Mouse (Mus musculus): Measurements from ENCODE around the gene Elob. TPM values are rescaled to one million over a fixed set of nuclear protein-coding genes. Genes with fewer than 3 reads are reported as not detected.
A peak's percentile ranks its signal among the peaks of the same experiment; 100 is the strongest.

Gene Elob
- total RNA-seq (2015) (283 and 294 TPM in 2 replicates), total RNA-seq (2017) (113 and 140 TPM in 2 replicates)

DNA sequence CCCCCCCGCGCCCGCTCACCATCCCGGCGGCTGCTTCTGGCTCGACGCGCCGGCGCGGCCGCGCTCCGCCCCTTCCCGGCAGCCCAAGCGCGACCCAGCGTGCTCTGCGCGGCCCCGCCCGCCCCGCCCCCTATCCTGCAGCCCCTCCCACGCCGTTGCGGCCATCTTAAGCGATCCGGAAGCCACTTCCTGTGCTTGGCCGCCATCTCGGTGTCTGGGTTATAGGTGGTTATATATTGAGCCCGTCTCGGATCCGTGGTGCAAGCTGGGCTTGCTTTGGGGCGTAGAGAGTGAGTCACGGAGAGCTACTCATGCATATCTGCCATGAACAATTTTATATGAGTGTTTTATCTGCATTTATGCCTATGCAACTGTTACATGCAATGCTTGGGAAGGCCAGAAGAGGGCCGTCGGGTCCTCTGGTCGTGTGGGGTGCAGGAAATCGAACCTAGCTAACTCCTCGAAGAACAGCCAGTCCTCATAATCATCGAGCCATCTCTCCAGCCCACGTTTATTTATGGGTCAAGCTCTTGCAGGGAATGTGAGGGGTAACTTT lies at the start of gene Elob:
Gene Elob (minus strand): TSS at position 73 of the 556 bp plus-strand sequence.
- ATAC-seq (ENCODE audit: poor library complexity, severe bottlenecking), result peak; percentile 93

DNA sequence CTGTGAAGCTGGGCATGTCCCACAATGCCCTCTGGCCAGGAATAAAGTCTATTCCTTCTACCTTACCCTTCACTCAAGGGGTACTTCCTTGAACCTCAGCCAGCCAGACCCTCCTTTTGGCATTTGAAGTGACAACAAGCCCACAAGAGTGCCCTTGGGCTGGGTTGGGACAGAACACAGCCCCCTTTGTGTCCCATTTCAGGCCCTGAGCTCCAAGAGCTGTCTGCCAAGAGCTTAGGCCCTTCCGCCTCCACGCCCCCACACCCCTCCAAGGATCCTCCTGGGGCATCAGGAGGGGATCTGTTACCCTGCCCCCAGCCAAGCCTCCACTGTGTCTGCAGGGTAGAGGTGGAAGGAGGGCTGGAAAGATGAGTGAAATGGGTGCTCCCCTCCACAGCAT lies 48.2 kb upstream of the Elob start:
- ATAC-seq (ENCODE audit: poor library complexity, severe bottlenecking), result no peak

DNA sequence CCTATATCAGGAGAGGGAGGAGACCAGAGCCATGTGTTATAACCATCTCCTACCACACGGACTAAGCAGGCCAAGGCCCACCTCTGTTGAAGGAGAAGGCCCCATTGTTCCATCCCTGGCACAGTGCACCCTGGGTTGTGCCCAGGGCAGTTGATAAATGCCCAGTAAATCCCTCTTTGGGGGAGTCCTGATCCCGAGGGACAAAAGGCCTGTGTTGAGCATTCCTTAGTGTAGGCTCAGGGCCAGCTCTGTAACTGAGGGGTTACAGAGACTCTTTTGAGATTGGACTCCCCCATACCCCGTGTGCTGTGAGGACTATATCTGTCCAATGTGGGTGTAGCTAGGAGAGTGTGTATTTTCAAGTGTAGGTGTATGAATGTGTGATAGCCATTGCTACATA lies 47.8 kb upstream of the Elob start:
- ATAC-seq (ENCODE audit: poor library complexity, severe bottlenecking), result no peak

DNA sequence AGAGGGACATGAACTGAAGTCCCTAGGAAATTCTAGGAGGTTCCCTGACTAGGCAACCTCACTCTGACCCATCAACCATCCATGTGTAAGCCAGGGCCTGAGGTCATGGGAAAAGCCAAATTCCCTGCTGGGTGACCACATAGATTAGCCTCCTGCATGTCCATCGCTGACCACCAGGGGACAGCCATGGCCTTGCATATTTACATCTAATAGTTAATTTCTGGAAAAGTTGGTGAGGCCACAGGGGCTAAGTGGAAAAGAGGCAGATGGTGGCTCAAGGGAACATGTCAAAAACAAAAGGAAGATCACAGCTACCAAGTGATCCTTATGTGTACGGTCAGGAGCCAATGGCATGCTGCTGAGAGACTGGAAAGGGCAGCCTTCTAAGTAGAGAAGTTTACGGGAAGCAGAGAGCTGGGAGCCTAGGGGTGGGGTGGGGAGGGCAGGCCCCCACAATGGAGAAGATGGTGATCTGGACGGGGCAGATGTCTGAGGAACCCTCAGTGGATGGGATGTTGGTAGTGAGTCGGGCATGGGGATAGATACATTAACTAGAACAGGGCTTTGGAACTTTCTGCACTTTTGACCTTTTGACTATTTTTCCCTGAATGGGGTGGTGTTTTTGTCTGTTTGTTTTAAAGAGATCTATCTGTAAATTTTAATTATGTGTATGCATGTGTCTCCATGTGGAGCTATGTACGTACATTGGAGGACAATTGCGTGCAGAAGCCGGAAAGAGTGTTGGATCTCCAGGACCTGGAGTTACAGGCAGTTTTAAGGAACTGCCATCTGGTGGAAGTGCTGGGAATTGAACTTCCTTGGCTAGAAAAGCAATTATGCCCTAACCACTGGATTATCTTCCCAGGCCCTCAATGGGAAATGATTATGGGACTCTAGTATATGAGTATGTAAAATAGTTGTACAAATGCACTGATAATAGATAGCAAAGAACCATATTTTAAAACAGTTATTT lies 45.2 kb upstream of the Elob start:
- ATAC-seq (ENCODE audit: poor library complexity, severe bottlenecking), result peak; percentile 47; the same call in 1 of the 2 replicates

DNA sequence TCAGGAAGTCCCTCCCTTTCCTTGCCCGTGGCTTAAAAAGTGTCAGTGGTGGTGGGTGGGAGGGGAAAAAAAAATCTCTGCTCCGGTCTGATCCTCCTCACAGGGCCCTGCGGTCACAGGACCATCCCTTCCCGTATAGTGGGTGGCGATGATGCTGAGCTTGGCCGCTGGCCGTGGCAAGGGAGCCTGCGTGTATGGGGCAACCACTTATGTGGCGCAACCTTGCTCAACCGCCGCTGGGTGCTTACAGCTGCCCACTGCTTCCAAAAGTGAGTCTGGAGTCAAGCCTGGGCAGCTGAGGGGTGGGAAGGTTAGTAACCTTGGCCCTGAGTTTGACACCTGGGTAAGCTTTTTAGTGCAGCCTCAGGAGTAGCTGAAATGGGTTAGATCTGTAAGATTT lies 39.6 kb upstream of the Elob start:
- peak; percentile 99 for ATAC-seq (ENCODE audit: poor library complexity, severe bottlenecking)

DNA sequence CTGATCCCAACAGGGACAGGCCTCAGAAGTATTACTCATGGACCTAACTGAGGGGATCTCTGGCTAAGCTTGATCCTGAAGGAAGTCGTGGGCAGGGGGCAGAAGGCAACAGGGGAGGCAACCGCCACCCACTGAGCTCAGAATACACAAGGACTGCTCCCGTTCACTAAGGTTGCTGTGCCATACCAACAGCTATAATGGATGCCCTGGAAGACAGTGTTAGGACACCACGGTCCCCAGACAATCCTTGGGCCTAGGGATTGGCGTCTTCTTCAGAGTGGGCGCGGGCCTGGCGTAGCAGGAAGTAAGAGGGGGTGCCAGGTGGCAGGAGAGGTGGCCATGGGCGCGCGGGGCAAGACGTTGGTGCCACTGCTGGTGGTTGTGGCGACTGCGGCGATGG lies 38.8 kb upstream of the Elob start, which contains the start of gene Prss21:
Gene Prss21 (plus strand): TSS at position 301 of the 400 bp plus-strand sequence.
- ATAC-seq (ENCODE audit: poor library complexity, severe bottlenecking), result no peak

DNA sequence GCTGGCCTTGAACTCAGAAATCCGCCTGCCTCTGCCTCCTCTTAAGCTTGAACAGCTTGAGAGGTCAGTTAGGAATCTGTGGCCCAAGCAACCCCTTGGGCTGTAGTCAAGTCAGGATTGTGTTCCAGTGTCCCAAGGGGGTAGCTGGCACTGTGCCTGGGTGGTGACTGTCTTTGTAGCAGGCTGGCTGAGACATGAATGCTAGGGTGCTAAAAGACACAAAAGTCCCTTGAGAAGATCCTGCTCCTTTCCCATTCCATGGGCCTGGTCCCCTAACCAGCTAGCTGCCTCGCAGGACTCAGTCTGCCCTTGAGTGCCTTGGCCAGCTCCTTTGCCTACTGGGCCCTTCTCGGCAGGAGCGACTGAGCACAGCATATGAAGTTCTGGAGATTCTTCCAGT lies 34.0 kb upstream of the Elob start:
- no peak for ATAC-seq (ENCODE audit: poor library complexity, severe bottlenecking)

DNA sequence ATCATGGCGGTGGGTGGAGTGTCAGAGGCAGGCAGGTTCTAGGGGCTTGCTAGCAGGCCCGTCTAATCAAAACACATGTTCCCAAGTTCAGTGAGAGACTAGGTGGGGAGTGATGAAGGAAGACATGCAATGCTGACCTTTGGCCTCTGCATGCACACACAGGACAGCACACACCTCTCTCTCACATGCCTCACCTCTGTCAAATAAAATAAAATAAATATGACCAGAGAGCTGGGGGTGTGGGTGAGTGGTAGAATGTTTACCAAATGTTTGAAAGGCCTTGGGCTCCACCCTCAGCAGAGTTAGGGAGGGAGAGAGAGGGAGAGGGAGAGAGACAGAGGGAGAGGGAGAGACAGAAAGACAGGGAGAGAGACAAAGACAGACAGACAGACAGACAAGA lies 29.0 kb upstream of the Elob start:
- no peak for ATAC-seq (ENCODE audit: poor library complexity, severe bottlenecking)

DNA sequence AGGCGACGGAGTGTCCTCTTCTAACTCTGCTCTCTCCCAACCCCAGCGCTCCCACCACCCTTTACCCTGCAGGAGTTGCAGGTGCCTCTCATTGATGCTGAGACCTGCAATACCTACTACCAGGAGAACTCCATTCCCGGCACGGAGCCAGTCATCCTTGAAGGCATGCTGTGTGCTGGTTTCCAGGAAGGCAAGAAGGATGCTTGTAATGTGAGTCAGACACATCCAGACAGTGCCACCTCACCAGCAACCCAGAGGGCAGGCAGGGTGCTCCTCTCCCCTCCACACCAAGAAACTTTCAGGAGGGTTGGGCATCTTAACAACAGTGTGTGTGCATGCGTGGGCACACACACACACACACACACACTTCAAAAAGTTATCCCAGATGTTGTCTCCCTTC lies 28.3 kb upstream of the Elob start:
- ATAC-seq (ENCODE audit: poor library complexity, severe bottlenecking), result no peak

DNA sequence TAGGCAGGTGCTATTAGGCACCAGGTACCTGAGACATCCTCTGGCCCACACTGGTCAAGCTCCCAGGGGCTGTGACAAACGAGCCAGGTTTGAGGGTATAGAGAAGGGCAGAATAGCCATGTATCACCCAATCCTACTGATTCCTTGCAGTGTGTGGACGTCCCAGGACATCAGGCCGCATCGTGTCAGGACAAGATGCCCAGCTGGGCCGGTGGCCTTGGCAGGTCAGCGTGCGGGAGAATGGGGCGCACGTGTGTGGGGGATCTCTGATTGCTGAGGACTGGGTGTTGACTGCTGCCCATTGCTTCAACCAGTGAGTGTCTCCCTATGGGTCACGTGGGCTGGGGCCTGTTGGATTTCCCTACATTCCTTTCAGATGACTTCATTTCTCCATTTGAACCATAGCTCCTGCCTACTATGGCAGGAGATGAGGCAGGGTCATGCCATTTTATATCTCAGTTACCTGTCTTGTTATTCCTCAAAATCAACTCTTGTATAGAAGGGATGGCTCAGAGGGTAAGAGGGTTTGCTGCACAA lies 25.4 kb upstream of the Elob start:
- ATAC-seq (ENCODE audit: poor library complexity, severe bottlenecking), result no peak

DNA sequence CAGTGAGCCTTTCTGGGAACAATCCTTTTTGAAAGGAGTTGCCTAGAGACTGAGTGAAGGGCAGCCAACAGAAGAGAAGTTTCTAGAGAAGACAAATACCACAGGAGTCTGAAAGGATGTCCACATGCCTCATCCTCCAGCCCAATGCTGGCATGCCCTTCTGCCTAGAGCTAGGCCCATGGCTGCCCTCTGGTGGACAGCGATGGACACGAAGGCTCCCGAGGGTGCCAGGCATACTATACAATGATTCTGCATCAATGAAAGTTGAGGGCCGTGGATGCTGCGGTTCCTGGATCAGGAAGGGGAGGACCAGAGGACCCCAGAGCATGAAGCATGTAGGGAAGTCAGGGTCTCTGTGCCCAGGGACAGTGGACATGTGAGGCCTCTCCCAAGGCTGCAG lies 24.4 kb upstream of the Elob start:
- ATAC-seq (ENCODE audit: poor library complexity, severe bottlenecking), result peak; percentile 83

DNA sequence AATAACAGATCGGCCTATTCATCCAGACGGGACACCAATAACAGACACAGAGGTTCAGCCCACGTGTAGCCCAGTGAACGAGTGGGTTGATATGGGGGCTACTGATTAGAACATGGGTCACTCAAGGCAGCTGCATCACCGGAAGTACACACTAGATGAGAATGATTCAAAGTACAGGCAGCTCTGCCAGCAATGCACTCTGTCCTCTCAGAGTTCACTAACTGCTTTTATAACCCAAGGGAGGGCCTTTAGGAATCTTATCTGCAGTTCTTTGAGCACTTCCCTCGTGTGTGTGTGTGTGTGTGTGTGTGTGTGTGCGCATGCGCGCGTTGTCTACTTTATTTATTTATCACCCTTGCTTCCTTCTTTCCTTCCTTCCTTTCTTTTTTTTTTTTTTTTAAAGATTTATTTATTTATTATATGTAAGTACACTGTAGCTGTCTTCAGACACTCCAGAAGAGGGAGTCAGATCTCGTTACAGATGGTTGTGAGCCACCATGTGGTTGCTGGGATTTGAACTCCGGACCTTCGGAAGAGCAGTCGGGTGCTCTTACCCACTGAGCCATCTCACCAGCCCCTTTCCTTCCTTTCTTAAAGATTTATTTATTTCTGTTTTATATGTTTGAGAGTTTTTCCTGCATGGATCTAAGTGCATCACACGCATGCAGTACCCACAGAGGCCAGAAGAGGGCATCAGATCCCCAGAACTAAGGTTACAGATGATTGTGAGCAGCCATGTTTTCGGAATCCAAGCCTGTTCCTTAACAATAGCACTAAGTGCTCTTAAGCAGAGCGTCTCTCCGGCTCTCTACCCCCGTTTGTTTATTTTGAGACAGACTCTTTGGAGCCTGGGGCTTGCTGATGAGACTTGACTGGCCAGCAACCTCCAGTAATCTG lies 22.2 kb upstream of the Elob start:
- ATAC-seq (ENCODE audit: poor library complexity, severe bottlenecking), result peak; percentile 57

DNA sequence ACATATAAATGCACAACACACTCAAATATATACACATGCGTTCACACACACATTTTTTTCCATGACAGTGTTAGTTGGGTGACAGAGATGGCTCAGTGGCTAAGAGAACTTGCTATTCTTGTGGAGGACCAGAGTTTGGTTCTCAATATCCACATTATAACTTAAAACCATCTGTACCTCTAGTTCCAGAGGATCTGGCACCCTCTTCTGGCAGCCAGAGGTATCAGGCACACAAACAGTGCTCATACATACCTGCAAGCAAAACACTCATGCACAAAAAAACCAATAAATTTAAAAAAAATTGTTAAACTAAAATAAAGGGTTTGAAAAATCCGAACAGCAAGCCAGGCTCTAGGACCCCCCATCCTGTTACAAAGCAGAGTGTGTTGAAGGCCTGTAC lies 21.1 kb upstream of the Elob start:
- ATAC-seq (ENCODE audit: poor library complexity, severe bottlenecking), result no peak

DNA sequence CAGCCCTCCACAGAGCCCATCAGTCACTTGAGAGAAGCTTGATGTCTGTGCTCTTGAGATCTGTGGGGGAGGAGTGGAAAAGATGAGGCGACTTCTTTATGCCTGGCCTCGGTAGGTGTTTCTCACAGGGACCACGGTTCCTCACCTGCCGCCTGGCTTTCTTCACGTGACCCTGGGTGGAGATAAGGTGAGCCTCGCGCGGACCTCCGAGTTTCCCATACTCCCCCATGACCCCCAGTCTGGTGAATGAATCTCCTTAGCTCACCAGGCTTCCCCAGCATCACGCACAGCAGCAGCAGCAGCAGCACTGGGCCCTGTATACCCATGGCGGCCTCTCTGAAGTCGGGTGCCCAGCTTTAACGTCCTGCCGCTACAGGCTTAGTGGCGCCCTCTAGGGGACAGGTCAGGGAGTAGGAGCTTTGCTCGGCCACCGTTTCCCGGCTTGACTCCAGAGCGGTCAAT lies 14.9 kb upstream of the Elob start, which contains the start of the genes Prss32 and Prss41:
Gene Prss32 (plus strand): TSS at position 44 of the 462 bp plus-strand sequence.
Gene Prss41 (minus strand): TSS at position 361 of the 462 bp plus-strand sequence.
- peak; percentile 83 for ATAC-seq (ENCODE audit: poor library complexity, severe bottlenecking)

DNA sequence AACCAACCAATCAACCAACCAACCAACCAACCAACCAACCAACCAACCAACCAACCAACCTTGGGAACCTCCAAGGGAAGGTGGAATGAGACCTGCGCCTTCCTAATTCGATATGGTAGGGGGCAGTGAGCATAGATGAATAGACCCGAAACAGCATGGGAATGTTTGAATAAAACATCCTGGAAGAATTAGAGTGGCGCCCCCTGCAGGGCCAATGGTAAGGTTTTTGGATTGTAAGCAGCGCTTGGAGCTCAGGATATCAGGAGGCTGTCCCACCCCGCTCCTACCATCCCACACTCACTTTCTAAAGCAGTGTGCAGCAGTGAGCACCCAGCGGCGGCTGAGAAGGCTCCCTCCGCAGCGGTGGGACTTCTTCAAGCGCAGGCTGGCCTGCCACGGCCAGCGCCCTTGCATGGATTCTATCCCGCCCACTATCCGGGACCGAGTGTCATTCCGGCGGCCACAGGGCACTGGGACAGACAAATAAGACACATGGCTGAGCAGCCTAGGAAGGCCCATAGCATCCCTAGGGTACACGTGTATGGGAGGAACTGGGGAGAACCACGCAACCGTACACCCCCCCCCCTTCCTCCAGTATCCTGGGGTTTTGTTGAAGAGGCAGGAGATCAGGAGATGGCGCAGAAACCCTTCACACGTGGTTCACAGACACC lies 14.3 kb upstream of the Elob start:
- no peak for ATAC-seq (ENCODE audit: poor library complexity, severe bottlenecking)

DNA sequence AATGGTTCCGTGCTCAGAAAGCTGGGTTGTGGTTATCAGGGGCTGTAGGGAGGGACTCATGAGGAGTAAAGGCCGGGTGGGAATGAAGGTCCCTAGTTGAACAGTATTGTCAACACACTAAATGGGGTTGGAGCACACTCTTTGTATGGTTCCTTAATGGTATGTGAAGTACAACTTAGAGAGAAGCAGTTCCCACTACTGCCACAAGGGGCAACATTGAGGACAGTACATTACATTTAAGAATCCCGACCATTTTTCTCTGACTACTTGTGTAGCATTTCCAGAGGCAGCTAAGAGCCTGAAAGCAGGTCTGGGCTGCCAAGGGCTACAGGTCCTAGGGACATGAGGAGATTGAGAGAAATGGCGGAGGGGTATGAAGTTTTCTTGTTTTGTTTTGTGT lies 12.2 kb upstream of the Elob start:
- ATAC-seq (ENCODE audit: poor library complexity, severe bottlenecking), result peak; percentile 80

DNA sequence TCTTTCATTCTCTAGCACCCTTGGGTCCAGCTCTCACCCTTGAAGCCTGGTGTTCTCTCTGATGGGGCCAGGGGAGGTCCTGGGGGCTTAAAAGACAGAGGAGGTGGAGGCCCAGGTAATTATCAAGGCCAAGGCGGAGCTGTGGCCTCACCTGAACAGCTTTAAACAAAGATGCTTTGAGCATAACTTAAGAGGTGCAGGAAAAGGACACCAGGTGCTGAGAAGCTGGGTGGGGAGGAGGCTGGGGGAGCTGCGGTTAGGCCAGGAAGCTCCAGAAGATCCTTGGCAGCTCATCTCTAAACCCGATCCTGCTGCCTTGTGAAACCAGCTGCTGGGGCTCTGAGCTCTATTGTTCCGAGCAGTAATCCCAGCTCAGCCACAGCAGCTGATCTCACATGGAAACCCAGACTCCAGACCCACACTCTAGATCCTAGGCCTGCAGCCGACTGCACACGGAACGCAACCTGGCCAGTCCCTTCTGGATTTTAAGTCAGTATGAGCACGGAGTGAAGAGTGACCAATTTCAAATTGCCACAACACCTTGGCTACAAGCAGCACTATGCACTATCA lies 7.2 kb upstream of the Elob start, which contains the start of gene Prss33:
Gene Prss33 (minus strand): TSS at position 51 of the 570 bp plus-strand sequence.
- ATAC-seq (ENCODE audit: poor library complexity, severe bottlenecking), result no peak

DNA sequence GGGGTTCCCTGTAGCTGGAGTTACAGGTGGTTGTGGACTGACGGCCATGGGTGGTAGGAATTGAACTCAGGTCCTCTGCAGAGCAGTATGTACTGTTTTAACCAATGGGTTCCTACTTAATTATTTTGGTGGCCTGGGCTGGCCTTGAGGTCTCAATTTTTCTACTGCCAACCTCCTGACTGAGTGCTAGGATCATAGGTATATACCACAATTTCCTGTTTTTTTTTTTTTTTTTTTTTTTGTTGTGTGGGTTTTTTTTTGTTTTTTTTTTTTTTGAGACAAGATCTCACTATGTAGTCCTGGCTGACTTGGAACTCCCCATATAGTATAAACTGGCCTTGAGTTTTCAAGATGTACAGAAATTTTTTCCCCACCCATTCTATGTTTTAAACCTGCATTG lies 2.3 kb upstream of the Elob start:
- ATAC-seq (ENCODE audit: poor library complexity, severe bottlenecking), result no peak

DNA sequence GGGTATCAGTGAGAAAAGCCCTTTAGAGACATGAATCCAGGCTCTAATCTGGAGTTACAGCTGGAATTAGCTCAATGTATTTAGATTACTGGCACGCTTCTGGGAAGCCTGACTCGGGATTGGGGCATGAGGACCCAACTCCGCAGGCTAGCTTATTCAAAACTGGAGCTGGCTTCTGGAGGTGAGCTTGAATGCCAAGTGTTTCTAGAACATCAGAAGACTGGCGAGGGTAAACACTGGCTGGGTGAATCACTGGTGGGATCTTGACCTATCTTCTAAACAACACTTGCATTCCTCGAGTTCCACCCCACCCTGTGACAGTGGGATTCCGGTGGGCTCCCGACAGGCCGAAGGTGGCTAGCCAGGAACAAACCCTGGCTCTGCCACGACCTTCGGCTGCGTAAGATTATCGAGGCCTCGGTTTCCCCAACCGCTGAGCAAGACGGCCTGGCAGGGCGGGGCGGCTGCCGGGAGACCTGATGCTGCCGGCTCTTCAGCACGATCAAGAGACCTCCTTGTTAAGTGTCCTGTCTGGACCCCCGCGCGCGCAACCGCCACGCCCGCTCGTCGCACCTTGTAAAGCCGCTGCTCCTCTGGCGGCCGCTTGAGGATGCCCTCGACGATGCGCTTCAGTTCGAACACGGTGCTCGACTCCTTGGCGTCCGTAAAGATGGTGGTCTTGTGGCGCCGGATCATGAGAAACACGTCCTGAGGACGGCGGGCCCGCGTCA lies 500 bp downstream of the Elob start:
- ATAC-seq (ENCODE audit: poor library complexity, severe bottlenecking), result peak; percentile 31
